Mouse (Mus musculus) granulocyte monocyte progenitor cell, adult 5-6 weeks (primary cell): ENCODE measurements around the gene Ephb6. TPM values are rescaled to one million over a fixed set of nuclear protein-coding genes. Genes with fewer than 3 reads are reported as not detected.
"Not testable (repeated sequence)": the region's sequence is repeated elsewhere in the genome, so short reads cannot be mapped to it uniquely, and the experiment has no call there.

Experiments
- ATAC-seq: replicated peaks from 2 replicates; pipeline ENCODE4 v1.8.0; 2016; ENCODE audit warnings: mild to moderate bottlenecking, moderate TSS enrichment, inconsistent platforms; ENCODE audit not compliant: poor library complexity, severe bottlenecking
- total RNA-seq, 2 experiments: library from RNA; stranded (forward) in 1 of 2; stranded (reverse) in 1 of 2; fragments of 200-712, 200-1000 nt in 1 of 2; fragments of >200 nt in 1 of 2; fragmentation: Nextera tagmentation in 1 of 2; gene quantifications; 2 replicates each; pipeline ENCODE4 v1.2.3; 2014 to 2017

Gene Ephb6
- 0.09 and 1.7 TPM in 2 replicates for total RNA-seq (2014; fragmentation: Nextera tagmentation)
- total RNA-seq (2017) = 1.2 and 5.4 TPM in 2 replicates

GRCm38 (mm10) chr6:41605061-41605793 lies at the start of gene Ephb6:
Gene Ephb6, plus strand, starts transcription at chr6:41605482.
- peak; percentile 81 for ATAC-seq

- no peak for ATAC-seq
Measured at GRCm38 (mm10) chr6:41556389-41556788, 48.9 kb upstream of the Ephb6 start.

- no peak for ATAC-seq
Measured at GRCm38 (mm10) chr6:41557468-41557867, 47.8 kb upstream of the Ephb6 start.

- ATAC-seq = peak; percentile 74
Measured at GRCm38 (mm10) chr6:41558271-41558670, 47.0 kb upstream of the Ephb6 start.

GRCm38 (mm10) chr6:41559331-41559730 lies 46.0 kb upstream of the Ephb6 start:
- no peak for ATAC-seq

- ATAC-seq = no peak
Measured at GRCm38 (mm10) chr6:41560273-41560672, 45.0 kb upstream of the Ephb6 start.

- no peak for ATAC-seq
Measured at GRCm38 (mm10) chr6:41562598-41562997, 42.7 kb upstream of the Ephb6 start.

- ATAC-seq = not testable (repeated sequence)
Measured at GRCm38 (mm10) chr6:41563104-41563951, 42.0 kb upstream of the Ephb6 start.

GRCm38 (mm10) chr6:41565261-41565660 lies 40.0 kb upstream of the Ephb6 start:
- no peak for ATAC-seq

- ATAC-seq = no peak
Measured at GRCm38 (mm10) chr6:41566965-41567364, 38.3 kb upstream of the Ephb6 start.

- no peak for ATAC-seq
Measured at GRCm38 (mm10) chr6:41569078-41569477, 36.2 kb upstream of the Ephb6 start.

GRCm38 (mm10) chr6:41576526-41577097 lies 28.7 kb upstream of the Ephb6 start:
- ATAC-seq = no peak

GRCm38 (mm10) chr6:41577297-41577696 lies 28.0 kb upstream of the Ephb6 start:
- no peak for ATAC-seq

- ATAC-seq = no peak
Measured at GRCm38 (mm10) chr6:41581295-41581694, 24.0 kb upstream of the Ephb6 start.

- no peak for ATAC-seq
Measured at GRCm38 (mm10) chr6:41582189-41582588, 23.1 kb upstream of the Ephb6 start.

GRCm38 (mm10) chr6:41604401-41605050 lies 756 bp upstream of the Ephb6 start:
- peak; percentile 48 for ATAC-seq

- ATAC-seq = no peak
Measured at GRCm38 (mm10) chr6:41605794-41606104, 467 bp downstream of the Ephb6 start.

- peak; percentile 61 for ATAC-seq
Measured at GRCm38 (mm10) chr6:41606214-41606613, 932 bp downstream of the Ephb6 start.

GRCm38 (mm10) chr6:41607637-41608036 lies 2.4 kb downstream of the Ephb6 start:
- no peak for ATAC-seq

GRCm38 (mm10) chr6:41620173-41620798 lies 15.0 kb downstream of the Ephb6 start:
- no peak for ATAC-seq
